Mouse (Mus musculus) thymus, postnatal 10 days (tissue): ENCODE data around the gene Cnot10.

Experiments
- DNase-seq, 2 experiments: peaks; one replicate each; pipeline ENCODE4 v3.0.0; 2021; ENCODE audit warnings: low spot score in 2 of 2

Cnot10 gene

DNA sequence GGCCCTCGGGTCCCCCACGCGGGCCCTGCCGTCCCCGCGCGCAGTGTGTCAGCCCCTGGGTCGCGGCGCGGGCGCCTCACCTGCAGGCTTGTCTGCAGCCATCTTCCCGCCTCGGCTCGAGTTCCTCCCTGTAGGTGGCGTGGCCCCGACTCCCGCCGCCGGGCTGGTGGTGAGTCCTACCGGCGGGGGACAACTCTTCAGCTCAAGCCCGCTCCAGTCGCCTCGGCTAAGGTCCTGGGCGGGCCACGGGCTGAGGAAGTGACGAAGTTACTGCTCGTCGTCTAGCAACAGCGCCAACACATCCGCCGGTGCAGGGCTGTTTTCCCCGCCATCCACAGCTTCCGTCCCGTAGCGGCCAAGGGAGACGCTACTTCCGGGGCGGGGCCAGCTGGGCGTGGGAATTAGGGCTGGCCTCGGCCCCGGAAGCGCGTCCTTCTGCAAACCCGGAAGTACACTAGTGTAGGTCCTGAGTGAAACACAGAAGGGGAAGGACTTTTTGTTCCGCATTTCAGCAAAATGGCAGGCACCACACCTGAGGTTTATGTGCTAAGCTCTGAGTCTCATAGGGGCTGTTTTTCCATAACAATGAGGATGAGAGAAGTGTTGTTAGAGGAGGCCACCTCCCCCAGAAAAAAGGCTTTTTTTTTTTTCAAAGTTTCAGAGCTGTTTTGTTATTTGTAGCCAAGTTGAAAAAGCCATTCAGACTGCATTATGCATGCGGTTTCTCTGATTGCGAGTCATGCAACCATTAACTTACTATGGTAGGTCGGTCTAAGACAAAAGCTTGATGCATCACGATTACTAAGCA, at the start of gene Cnot10:
Cnot10 (minus strand) TSS at position 346 of the 808 bp plus-strand sequence.
- peak; percentile 97 to 99 for DNase-seq

DNA sequence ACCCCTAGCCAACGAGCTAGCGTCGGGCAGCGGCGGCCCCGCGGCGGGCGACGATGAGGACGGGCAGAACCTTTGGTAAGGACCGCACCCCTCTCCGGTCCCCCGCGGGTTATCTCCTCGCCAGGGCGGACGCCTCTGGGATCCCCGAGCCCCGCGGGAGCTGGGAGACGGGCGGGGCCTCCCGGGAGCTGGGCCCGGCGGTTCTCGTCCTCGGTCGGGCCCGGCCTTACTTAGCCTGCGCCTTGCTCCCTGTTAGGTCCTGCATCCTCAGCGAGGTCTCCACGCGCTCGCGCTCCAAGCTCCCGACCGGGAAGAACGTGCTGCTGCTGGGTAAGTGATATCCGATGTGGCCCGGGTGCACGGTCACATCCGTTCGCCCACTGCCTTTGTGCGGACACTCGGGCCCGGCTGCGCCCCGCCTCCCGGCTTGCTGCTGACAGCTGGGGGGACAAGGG, 49.0 kb upstream of the Cnot10 start:
- DNase-seq = no peak

DNA sequence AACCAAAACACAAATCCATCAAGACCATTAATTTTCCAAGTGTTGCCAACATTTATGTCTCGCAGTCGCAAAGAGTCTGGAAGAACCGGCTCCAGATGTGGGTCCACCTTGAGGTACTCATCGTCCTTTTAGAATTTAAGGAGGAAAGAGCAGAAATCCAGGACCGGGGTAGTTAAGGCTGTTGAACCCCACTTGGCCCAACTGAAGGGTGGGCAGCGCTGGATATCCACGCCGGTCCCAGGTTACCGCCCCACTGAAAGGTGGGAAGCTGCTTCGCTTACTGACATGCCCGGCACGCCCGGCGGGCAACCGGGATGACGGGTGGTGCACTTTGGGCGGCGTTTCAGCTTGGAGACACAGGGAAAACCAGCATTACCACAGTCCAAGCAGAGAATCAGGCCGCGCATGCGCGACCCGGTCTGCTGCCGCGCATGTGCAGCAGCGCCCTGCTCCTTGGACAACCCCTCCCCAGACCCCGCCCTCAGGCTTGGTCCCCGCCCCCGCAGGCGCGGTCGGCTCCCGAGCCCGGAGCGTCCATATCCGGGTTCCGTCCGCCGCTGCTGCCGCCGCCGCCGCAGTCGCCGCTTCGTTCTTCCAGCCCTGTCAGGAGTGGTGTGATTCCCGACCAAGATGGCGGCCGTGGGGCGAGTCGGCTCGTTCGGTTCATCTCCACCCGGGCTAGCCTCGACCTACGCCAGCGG, 48.4 kb upstream of the Cnot10 start, which contains the start of gene Dync1li1:
Dync1li1 (plus strand) TSS at position 539 of the 701 bp plus-strand sequence.
- DNase-seq = peak; percentile 94 to 98

DNA sequence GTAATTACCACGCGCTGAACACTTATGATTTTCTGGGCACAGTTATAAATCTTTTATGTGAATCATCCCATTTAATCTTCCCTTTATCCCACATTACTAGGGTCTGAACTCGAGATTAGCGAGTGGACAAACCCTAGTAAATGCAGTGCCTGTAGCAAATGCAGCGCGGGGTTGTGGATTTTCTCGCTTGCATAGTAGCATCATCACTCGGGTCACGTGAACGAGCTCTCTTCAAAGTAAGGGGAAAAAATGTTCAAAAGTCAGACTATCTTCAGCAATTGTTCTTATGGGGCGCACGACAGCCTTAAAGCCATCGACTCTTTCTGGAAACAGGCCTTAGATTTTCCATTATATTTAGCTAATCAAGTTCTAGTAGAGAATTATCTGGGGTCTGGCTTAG, 47.7 kb upstream of the Cnot10 start:
- no peak for DNase-seq

DNA sequence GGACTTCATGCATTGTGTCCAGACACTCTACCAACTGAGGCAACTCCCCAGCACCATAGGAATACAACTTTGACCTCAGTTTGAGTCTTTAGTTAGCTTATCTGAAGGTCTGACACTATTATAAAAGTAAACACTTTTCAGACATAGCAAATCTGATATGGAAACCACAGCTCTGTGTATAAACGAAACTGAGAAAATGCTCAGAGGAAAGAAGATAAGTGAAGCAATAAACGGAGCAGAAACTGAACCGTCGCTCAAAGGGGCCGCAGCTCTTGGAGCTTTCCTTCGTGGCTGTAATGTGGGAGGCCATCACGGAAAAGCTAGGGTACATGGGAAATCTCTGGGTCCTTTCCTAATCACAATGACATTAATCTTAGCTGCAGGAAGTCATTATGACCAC, 46.3 kb upstream of the Cnot10 start:
- no peak for DNase-seq

DNA sequence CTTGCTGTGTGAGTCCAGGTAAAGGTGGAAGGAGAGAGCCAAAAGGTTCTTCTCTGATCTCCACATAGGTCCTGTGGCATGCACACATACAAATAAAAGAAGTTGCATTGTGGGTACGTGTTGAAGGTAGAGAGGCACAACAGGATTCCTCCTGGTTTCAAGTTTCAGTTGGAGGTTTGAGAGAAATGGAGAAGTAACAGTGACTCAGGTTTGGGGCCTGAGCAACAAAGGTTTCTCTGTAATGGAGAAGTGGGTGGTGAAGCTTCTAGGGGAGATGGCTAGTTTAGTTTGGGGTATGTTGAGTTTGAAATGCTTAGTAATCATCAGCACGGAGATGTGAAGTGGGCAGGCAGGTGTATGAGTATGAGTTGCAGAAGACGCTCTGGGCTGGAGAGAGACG, 42.2 kb upstream of the Cnot10 start:
- DNase-seq = no peak

DNA sequence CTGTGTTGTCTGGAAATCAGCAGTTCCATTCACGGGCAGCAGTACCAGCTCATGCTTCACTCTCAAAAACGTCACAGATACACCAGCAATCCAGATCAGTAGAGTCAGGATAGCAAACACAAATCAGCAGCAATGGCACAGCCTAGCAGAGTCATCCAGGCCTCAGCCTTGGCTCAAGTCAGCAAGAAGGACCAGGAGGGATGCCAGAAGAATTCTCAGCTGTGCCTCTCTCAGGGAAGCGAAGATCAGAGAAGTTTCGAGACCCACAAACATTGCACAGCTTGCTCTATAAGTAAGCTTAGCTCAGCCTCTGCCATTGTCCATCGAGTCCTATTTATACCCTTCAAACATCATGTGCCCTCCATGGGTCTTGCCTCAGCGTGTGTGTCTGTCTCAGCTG, 40.5 kb upstream of the Cnot10 start:
- DNase-seq = no peak

DNA sequence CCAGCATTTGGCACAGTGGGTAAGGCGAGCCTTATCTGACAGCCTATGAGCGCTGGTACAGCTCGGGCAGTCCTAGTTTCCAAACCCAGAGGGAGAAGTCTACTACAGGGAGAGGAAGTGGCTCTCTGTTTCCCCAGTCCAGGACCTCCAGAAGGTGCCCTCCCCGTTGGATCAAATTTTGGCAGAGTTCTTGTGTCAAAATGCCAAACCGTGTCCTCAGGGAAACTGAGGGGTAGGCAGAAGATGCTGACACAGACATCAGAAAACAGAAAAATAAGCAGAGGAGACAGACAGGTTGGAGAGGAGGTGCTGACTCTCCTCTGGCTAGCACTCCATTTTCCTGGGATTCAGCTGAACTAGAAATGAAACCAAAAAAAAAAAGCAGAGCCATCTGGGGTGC, 40.0 kb upstream of the Cnot10 start:
- no peak for DNase-seq

DNA sequence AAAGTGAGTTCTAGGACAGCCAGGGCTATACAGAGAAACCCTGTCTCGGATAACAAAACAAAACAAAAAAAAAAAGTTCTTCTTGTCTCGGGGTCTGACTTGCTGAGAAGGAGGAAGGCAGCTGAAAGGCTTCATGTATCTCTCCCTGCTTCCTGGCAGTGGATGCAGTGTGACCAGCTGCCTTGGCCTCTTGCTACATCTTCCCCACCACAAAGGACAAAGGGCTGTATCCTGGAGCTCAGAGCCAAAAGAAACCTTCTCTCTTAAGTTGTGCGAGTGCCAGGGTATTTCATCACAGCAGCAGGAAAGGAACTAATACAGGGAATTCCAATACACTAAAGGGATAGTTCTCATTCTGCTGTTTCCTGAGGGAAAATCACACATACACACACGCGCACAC, 38.6 kb upstream of the Cnot10 start:
- DNase-seq = no peak

DNA sequence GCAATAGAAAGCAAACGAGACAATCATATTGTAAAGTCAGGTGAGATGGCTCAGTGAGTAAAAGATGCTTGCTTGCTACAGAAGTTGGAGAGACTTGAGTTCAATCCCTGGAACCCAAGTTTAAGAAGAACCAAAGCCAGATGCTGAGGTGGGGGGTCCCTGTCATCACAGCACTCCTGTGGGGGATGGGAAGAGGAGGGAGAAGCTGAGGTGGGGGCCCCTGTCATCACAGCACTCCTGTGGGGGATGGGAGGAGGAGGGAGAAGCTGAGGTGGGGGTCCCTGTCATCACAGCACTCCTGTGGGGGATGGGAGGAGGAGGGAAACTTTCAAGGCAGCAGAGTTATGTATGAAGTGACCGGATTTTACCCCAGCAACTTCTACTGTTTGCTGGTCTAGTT, 33.6 kb upstream of the Cnot10 start:
- DNase-seq = no peak

DNA sequence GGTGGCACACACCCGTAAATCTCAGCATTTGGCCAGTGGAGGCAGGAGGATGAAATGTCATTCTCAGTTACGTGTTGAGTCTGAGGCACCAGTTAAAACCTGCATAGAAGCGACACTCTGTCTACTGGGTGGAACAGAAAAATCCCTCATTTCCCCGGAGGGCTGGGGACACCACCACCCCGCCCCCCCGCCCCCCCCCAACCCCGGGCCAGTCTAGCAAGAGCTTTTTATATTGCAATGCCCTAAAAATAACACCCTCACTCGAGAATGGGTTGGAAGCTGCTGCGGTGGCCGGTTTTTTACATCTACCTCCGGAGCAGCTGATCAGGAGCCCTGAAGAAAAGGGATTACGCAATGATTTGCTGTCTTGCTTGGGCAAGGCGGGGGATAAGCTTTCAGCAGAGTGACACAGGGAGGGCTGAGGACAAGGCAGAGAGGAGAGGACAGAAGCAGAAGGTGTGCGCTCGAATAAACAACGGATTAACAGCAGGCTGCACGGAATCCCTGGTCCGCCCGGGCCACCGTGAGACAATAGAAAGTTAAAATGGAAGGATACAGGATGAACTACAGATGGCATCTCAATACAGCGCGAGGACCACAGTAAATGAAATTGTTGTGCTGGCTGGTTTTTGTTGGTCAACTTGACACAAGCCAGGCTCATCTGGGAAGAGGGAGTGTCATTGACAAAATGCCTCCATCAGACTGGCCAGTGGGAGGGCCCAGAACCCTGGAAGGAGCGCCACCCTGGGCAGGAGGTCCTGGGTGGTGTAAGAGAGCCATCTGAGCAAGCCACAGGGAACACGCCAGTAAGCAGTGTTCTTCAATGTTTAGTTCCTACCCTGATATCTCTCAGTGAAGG, 32.9 kb upstream of the Cnot10 start:
- DNase-seq = no peak

DNA sequence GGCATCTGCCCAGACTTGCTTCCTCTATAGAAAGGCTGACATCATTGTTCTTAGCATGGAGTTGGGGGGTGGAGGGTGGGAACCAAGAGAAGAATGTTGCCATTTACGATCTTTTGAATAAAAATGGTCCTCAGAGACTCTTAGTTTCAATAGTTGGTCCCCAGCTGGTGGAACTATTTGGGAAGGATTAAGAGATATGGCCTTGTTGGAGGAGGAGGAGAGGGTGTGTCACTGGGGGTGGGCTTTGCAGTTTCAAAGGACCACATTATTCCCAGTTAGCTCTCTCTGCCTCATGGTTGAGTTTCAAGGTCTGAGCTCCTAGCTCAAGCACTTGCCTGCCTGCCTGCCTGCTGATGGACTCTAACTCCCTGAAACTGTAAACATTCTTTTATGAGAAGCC, 32.0 kb upstream of the Cnot10 start:
- no peak for DNase-seq

DNA sequence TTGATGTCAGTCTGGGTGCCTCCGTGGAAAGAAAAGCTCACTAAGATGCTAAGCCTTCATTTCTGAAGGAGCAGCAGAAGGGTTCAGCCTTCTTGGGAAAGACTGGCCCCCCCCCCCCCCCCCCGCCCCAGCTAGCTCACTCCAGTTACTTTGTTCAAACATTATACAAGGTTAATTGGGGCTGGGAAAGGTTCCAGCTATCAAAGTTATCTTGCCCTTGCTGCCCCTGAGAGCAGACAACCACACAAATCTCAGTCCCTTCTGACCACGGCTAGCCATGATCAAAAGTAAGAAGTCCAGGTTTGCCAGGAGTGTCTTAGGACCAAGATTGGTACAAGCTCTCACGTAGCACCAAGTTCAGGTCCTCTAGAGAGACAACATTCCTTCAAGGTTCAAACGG, 29.0 kb upstream of the Cnot10 start:
- no peak for DNase-seq

DNA sequence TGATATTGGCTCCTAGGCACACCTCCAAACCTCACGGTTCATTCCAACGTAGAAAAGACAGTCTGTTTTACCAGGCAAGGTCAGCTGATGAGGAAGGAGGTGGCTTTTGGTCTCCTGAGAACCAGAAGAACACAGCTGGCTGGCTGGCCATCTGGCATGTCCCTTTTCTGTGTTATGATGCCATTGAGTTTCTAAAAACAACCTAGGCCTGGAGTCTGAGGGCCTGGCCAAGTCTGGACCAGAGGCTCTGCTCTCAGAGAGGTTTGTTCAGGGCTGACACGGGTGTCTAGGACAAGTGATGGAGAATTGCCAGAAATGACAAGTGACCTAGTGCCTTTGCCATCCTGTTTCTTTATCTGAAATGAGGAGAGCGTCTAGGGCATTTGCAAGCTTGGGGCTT, 28.1 kb upstream of the Cnot10 start:
- no peak for DNase-seq

DNA sequence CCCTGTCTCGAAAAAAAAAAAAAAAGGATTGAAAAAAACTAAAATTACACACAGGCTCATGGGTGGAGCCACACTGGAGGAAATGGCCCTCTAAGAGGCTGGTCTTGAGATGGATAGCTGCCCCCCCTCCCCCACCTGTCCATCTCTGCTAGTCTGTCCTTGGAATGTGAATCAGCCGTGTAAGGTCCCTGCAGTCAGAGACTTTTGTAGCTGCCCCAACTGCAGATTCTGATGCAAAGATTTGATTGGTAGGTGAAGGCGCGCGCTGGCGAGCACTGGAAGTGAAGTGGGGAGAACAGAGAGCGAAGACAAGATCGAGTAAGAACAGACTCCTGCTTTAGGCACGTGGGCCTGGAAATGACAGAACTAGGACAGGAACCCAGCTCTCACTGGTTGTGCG, 26.9 kb upstream of the Cnot10 start:
- DNase-seq = no peak

DNA sequence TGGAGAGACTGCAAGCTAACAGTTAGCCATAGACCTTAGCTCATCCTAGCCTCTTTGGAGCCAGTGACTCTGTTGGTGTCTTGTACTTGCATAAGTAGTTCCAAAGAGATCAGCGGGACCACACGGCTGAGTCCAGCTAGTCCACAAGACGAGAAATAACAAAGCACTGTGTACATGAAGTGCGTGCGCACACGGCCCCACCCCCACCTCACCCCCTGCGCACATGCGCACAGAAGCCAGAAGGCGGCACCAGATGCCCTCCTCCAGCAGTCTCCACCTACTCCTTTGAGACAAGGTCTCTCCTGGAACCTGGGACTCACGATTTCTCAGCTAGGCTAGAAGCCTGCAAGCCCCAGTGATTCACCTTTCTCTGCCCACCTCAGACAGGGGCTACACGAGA, 23.8 kb upstream of the Cnot10 start:
- DNase-seq = no peak

DNA sequence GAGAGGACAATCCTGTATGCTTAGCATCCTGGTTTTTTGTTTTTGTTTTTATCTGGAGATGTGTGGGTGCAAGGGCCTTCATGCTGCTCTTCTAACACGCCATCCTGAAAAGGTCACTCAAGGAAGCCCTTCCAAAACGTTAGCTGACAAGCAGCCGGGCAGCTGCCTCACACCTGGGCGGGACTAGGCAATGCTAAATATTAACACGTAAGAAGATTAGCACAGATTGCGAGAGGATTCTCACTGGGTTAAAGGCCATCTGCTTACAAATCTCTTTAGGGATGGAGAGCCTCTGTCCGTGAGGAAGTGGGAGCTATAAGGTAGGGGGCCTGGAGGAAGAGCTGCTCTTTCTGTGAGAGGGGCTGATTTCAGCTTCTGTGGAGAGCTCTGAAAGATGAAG, 22.0 kb upstream of the Cnot10 start:
- DNase-seq = no peak

DNA sequence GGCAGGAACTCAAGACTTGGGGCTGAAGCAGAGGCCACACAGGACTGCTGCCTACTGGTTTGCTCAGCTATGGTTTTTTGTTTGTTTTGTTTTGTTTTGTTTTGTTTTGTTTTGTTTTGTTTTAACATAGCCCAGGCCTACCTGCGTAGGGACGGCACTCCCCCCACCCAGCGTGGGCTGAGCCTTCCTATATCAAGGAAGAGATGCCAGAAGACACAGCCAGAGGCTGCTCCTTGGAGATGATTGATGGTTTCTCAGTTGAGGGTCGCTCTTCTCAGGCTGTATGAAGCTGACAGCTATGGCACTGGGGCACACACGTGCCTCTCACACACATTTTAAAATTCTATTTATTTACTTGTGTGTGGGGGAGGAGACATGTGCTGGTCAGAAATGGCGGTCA, 21.0 kb upstream of the Cnot10 start:
- no peak for DNase-seq

DNA sequence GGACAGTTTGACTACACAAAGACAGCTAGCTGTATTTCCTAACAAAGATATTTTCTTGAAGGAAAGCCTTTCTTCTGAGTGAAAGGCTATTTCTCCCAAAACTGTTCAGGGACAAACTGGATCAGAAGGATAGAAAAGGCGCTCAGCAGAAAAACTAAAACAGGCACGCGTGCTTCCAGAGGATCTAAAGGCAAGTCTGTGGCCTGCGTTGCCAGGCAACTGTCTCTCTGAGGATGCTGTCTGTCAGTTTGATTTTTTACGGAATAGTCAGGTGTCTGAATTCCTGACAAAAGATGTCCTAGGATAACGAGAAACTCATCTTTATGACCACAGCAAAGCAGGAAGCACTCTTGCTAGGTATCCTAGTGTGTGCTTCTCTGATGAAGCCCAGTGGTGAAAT, 20.5 kb upstream of the Cnot10 start:
- no peak for DNase-seq

DNA sequence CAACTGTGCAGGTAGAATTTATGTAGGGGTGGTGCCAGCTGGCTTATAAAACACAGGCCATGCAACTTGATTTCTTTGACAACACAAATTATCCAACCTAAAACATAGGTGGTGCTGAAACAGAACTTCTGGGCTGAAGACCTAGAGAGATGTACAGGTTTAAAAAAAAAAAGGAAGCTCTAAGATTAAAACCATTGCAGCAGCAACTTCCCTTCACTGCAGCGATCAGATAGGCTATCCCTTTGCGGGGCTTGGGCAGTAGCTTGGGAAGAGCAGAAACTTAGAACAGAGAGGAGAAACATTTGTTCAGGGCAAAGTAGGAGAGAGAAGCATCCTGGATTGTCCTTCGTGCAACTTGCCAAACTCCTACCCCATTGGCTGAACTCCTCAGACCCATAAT, 16.7 kb upstream of the Cnot10 start:
- DNase-seq = no peak

DNA sequence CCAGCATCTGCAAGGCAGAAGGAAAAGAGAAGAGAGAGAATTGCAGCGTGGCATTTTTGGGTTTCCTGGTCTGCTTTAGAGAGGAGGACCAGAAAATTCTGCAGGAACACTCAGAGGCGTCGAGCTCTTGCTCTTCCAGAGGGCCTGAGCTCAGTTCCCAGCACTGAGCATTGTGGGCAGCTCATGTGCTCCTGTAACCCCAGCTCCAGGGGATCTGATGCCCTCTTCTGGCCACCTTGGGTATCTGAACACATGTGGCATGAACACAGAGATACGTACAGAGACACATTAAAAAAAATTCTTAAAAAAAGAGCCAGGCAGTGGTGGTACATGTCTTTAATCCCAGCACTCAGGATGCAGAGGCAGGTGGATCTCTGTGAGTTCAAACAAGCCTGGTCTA, 15.4 kb upstream of the Cnot10 start:
- no peak for DNase-seq

DNA sequence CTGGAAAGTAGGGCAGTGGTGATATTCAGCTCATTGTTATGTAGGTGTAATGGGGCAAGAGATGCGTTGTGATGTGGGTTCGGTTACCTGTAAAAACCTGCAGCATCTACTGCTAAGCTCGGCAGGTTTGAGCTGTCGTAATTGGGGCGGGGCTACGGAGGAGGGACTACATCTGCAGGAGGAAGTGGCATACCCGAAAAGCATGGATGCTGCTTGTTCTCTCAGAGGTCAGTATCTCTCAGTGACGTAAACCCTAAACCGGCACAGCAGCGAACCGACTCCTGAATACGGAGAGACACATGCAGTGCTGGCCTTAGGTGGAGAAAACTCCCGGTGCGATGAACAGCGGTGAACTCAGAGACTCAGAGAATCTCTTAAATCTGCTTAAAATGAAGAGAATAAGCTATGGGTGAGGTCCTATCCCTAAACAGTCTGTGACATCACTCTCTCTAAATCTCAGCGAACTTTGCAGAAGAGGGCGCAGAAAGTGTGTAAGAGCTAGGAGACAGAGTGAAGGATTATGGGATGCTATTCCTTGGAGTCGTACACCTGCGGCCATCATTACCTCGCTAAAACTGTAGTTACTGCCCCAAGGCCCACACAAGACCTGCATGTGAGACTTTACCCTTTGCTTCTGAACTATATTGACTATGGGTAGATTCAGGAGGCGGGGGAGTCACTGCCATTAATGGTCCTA, 11.1 kb upstream of the Cnot10 start:
- no peak for DNase-seq
